Mouse (Mus musculus) gastrocnemius, adult 8-10 months (tissue): ENCODE data around the gene Taar7a. TPM values are rescaled to one million over a fixed set of nuclear protein-coding genes. Genes with fewer than 3 reads are reported as not detected.

Experiments used
- DNase-seq, 2 experiments: peaks; one replicate each; pipeline ENCODE4 v3.0.0; 2022; ENCODE audit warnings: low spot score in 2 of 2
- total RNA-seq, 4 experiments: library from RNA; stranded (reverse); gene quantifications; 2 replicates each; pipeline ENCODE4 v1.2.4; 2022

The Taar7a gene
- total RNA-seq, result not detected

- no peak for DNase-seq
These were observed at the start of gene Taar7a for GRCm38 (mm10) chr10:23993381-23993780. Taar7a (minus strand) TSS chr10:23993481.

GRCm38 (mm10) chr10:24040120-24040869 lies 47.0 kb upstream of the Taar7a start:
- no peak for DNase-seq

- DNase-seq, result no peak
These were observed 44.0 kb upstream of the Taar7a start, which contains the start of gene Taar7e for GRCm38 (mm10) chr10:24037314-24037713. Taar7e (plus strand) TSS chr10:24037614.

- no peak for DNase-seq
These were observed 38.1 kb upstream of the Taar7a start for GRCm38 (mm10) chr10:24031347-24031746.

GRCm38 (mm10) chr10:24026922-24027321 lies 33.6 kb upstream of the Taar7a start, which contains the start of gene Taar7d:
Taar7d (plus strand) TSS chr10:24027222.
- no peak for DNase-seq

GRCm38 (mm10) chr10:24008143-24008542 lies 14.9 kb upstream of the Taar7a start:
- DNase-seq, result no peak

GRCm38 (mm10) chr10:24007034-24007433 lies 13.8 kb upstream of the Taar7a start:
- no peak for DNase-seq

- no peak for DNase-seq
These were observed 13.2 kb upstream of the Taar7a start for GRCm38 (mm10) chr10:24006442-24006841.

GRCm38 (mm10) chr10:23999639-24000038 lies 6.4 kb upstream of the Taar7a start, which contains the start of gene Taar7b:
Taar7b (plus strand) TSS chr10:23999939.
- no peak for DNase-seq

- no peak for DNase-seq
These were observed 6.9 kb downstream of the Taar7a start for GRCm38 (mm10) chr10:23986419-23986818.

- DNase-seq, result no peak
These were observed 7.7 kb downstream of the Taar7a start, which contains the start of gene Taar6 for GRCm38 (mm10) chr10:23985546-23985945. Taar6 (minus strand) TSS chr10:23985646.

- peak in 1 of 2 experiments; percentile 16 for DNase-seq
These were observed 14.2 kb downstream of the Taar7a start for GRCm38 (mm10) chr10:23978901-23979705.

- no peak for DNase-seq
These were observed 15.3 kb downstream of the Taar7a start for GRCm38 (mm10) chr10:23977958-23978357.

GRCm38 (mm10) chr10:23971256-23971655 lies 22.0 kb downstream of the Taar7a start:
- DNase-seq, result no peak

- DNase-seq, result no peak
These were observed 22.6 kb downstream of the Taar7a start, which contains the start of gene Taar5 for GRCm38 (mm10) chr10:23970656-23971165. Taar5 (plus strand) TSS chr10:23970706.

GRCm38 (mm10) chr10:23964921-23965610 lies 28.2 kb downstream of the Taar7a start:
- no peak for DNase-seq

GRCm38 (mm10) chr10:23963444-23963843 lies 29.8 kb downstream of the Taar7a start:
- DNase-seq, result no peak

GRCm38 (mm10) chr10:23960444-23960915 lies 32.8 kb downstream of the Taar7a start, which contains the start of gene Taar4:
Taar4 (plus strand) TSS chr10:23960494.
- DNase-seq, result no peak

- no peak for DNase-seq
These were observed 34.2 kb downstream of the Taar7a start for GRCm38 (mm10) chr10:23959071-23959470.

GRCm38 (mm10) chr10:23951714-23952113 lies 41.6 kb downstream of the Taar7a start:
- DNase-seq, result no peak

- no peak for DNase-seq
These were observed 43.7 kb downstream of the Taar7a start, which contains the start of gene Taar3 for GRCm38 (mm10) chr10:23949508-23950005. Taar3 (plus strand) TSS chr10:23949558.
